Mouse (Mus musculus) liver, embryonic 13.5 days (tissue): ENCODE measurements around the gene Nkiras1. TPM values are rescaled to one million over a fixed set of nuclear protein-coding genes. Genes with fewer than 3 reads are reported as not detected.

Source experiments
- ATAC-seq: fragments of 200-750 bp; cut with Nextera tagmentation; 2 replicates; pipeline ENCODE4 v1.8.0; 2017; ENCODE audit warnings: low read depth, mild to moderate bottlenecking, moderate number of reproducible peaks, moderate library complexity
- DNase-seq: peaks from one replicate; pipeline ENCODE4 v3.0.0; 2022
- H3K27ac ChIP-seq: fragments of 300-500 bp; sonication (generic); 2 replicates; pipeline ENCODE4 v1.5.1; 2015; ENCODE audit warnings: moderate library complexity, mild to moderate bottlenecking, inconsistent platforms
- H3K27me3 ChIP-seq: fragments of 300-500 bp; sonication (generic); 2 replicates; pipeline ENCODE4 v1.6.1; 2015; ENCODE audit warnings: mild to moderate bottlenecking, inconsistent platforms
- H3K36me3 ChIP-seq: fragments of 300-500 bp; sonication (generic); 2 replicates; pipeline ENCODE4 v1.6.1; 2015; ENCODE audit warnings: mild to moderate bottlenecking, inconsistent platforms
- H3K4me1 ChIP-seq: fragments of 300-500 bp; sonication (generic); replicated peaks from 2 replicates; pipeline ENCODE4 v1.6.1; 2015; ENCODE audit warnings: inconsistent platforms
- H3K4me2 ChIP-seq: fragments of 300-500 bp; sonication (generic); 2 replicates; pipeline ENCODE4 v1.6.1; 2015; ENCODE audit warnings: inconsistent platforms, mild to moderate bottlenecking, moderate library complexity
- H3K4me3 ChIP-seq: fragments of 300-500 bp; sonication (generic); replicated peaks from 2 replicates; pipeline ENCODE4 v1.5.1; 2015; ENCODE audit warnings: mild to moderate bottlenecking, inconsistent platforms
- H3K9ac ChIP-seq: fragments of 300-500 bp; sonication (generic); 2 replicates; pipeline ENCODE4 v1.6.1; 2015; ENCODE audit warnings: mild to moderate bottlenecking, inconsistent platforms
- H3K9me3 ChIP-seq: fragments of 300-500 bp; sonication (generic); replicated peaks from 2 replicates; pipeline ENCODE4 v1.6.1; 2016; ENCODE audit warnings: inconsistent platforms
- WGBS: fragments of 180-500 bp; shearing (Covaris S2); methylation state at CpG from one replicate; pipeline ENCODE4 v1.1.7; 2015; ENCODE audit not compliant: insufficient replicate concordance; 5-methylcytosine and 5-hydroxymethylcytosine counted together
- polyA plus RNA-seq: library from polyadenylated mRNA; unstranded; fragments of >200 nt; fragmentation: Nextera tagmentation; extraction: Ambion mirVana; gene quantifications from 2 replicates; pipeline ENCODE4 v1.2.1, GENCODE M21; 2015

Gene Nkiras1
- polyA plus RNA-seq, 1 experiment from 2014 or later: 10.0 TPM

- 76% methylated on average over 2 of the region's 2 CpGs for WGBS
- no peak overlapping the region for H3K27ac ChIP-seq
- no peaks in the 10 kb centered on the region for H3K4me1 ChIP-seq
- no peak overlapping the region for H3K4me3 ChIP-seq
- no peak overlapping the region for H3K9ac ChIP-seq
- no peak overlapping the region for H3K4me2 ChIP-seq
- DNase-seq (no peak), ATAC-seq (no peak)
- no peaks in the 10 kb centered on the region for H3K27me3 ChIP-seq
- H3K9me3 ChIP-seq: no peaks in the 10 kb centered on the region
- peaks cover 20% of the 10 kb centered on the region for H3K36me3 ChIP-seq
Observed at GRCm38 (mm10) chr14:18284581-18284980, 13.6 kb downstream of the Nkiras1 start.

DNA sequence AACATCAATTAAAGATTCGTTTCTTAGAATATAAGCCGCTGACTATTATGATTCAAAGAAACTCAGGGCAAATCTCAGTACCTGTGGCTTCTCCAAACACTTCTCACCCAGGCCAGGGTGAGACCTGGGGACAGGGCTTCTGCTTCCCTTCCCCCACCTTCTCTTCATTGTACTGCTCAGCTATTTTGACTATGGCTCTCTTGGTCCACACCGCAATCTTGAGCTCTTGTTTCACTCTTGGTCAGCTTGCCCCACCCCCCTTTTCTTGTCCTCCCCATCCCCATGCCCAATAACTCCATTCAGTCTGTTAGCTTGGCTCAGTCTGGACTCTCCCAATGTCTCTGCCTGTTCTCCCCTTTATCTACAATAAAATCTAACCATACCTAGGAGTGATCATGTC is 14.5 kb downstream of the Nkiras1 start:
- H3K27ac ChIP-seq: no peak overlapping the region
- H3K9me3 ChIP-seq: no peaks in the 10 kb centered on the region
- DNase-seq (no peak), ATAC-seq (no peak)
- no peaks in the 10 kb centered on the region for H3K27me3 ChIP-seq
- no peak overlapping the region for H3K4me2 ChIP-seq
- H3K4me1 ChIP-seq: no peaks in the 10 kb centered on the region
- no peak overlapping the region for H3K9ac ChIP-seq
- peaks cover 12% of the 10 kb centered on the region for H3K36me3 ChIP-seq
- H3K4me3 ChIP-seq: no peak overlapping the region
- 84% methylated on average over 3 of the region's 3 CpGs for WGBS

- Histone ChIP-seq H3K9me3 (no peaks in the 10 kb centered on the region), H3K4me3 (no peak overlapping the region)
- 74% methylated on average over 2 of the region's 2 CpGs for WGBS
Observed at GRCm38 (mm10) chr14:18286441-18286840, 15.5 kb downstream of the Nkiras1 start.

GRCm38 (mm10) chr14:18287391-18287790 is 16.5 kb downstream of the Nkiras1 start:
- DNase-seq: no peak

More at GRCm38 (mm10) chr14:18286441-18286840, 15.5 kb downstream of the Nkiras1 start:
- no peak for ATAC-seq
- H3K27me3 ChIP-seq: no peaks in the 10 kb centered on the region
- H3K27ac ChIP-seq: no peak overlapping the region
- no peak for DNase-seq
- H3K4me1 ChIP-seq: no peaks in the 10 kb centered on the region
- H3K4me2 ChIP-seq: no peak overlapping the region
- H3K36me3 ChIP-seq: peaks cover 9% of the 10 kb centered on the region
- no peak overlapping the region for H3K9ac ChIP-seq

GRCm38 (mm10) chr14:18292111-18292510 is 21.2 kb downstream of the Nkiras1 start:
- whole genome bisulfite sequencing: 54% methylated on average over 3 of the region's 3 CpGs
- Histone ChIP-seq H3K27ac (no peak overlapping the region), H3K9ac (no peak overlapping the region), H3K4me2 (no peak overlapping the region), H3K36me3 (no peaks in the 10 kb centered on the region), H3K4me3 (no peak overlapping the region), H3K4me1 (0 out of 2 replicates have a peak, but pooled peaks cover 5% of the 10 kb centered on the region), H3K27me3 (no peaks in the 10 kb centered on the region), H3K9me3 (no peaks in the 10 kb centered on the region)
- ATAC-seq (no peak), DNase-seq (no peak)

More at GRCm38 (mm10) chr14:18287391-18287790, 16.5 kb downstream of the Nkiras1 start:
- H3K4me1 ChIP-seq: no peaks in the 10 kb centered on the region
- no peaks in the 10 kb centered on the region for H3K9me3 ChIP-seq
- no peaks in the 10 kb centered on the region for H3K27me3 ChIP-seq
- H3K36me3 ChIP-seq: no peaks in the 10 kb centered on the region
- H3K9ac ChIP-seq: no peak overlapping the region
- H3K4me2 ChIP-seq: no peak overlapping the region
- 63% methylated on average over 2 of the region's 2 CpGs for WGBS
- no peak for ATAC-seq
- H3K4me3 ChIP-seq: no peak overlapping the region
- no peak overlapping the region for H3K27ac ChIP-seq

DNA sequence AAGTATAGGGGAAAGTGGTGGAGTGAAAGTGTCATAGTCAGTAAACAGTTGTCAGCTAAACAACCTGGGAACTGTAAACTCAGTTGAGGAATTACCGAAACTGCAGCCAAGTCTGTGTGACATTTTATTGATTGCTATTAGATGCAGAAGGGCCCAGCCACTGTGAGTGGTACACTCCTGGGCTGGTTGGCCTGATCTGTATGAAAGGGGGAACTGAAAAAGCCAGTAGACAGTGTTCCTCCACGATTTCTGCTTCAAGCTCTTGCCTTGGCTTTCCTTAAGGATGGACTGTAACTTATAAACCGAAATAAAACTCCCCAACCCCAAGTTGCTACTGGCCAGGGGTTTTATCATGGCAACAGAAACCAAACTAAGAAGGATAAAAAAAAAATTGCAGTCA is 21.6 kb downstream of the Nkiras1 start:
- Histone ChIP-seq H3K9me3 (no peaks in the 10 kb centered on the region), H3K27ac (no peak overlapping the region), H3K4me1 (0 out of 2 replicates have a peak, but pooled peaks cover 6% of the 10 kb centered on the region), H3K36me3 (no peaks in the 10 kb centered on the region), H3K4me2 (no peak overlapping the region), H3K4me3 (no peak overlapping the region), H3K27me3 (no peaks in the 10 kb centered on the region), H3K9ac (no peak overlapping the region)
- DNase-seq (no peak), ATAC-seq (no peak)
- WGBS: 67% methylated on average over 3 of the region's 3 CpGs

- no peak overlapping the region for H3K9ac ChIP-seq
- H3K27ac ChIP-seq: no peak overlapping the region
- H3K27me3 ChIP-seq: no peaks in the 10 kb centered on the region
- no peak overlapping the region for H3K4me2 ChIP-seq
- WGBS: 52% methylated on average over 2 of the region's 2 CpGs
- ATAC-seq (no peak), DNase-seq (no peak)
- H3K4me1 ChIP-seq: 0 out of 2 replicates have a peak, but pooled peaks cover 8% of the 10 kb centered on the region
- H3K9me3 ChIP-seq: no peaks in the 10 kb centered on the region
- no peaks in the 10 kb centered on the region for H3K36me3 ChIP-seq
- no peak overlapping the region for H3K4me3 ChIP-seq
Observed at GRCm38 (mm10) chr14:18297441-18297840, 26.5 kb downstream of the Nkiras1 start.

DNA sequence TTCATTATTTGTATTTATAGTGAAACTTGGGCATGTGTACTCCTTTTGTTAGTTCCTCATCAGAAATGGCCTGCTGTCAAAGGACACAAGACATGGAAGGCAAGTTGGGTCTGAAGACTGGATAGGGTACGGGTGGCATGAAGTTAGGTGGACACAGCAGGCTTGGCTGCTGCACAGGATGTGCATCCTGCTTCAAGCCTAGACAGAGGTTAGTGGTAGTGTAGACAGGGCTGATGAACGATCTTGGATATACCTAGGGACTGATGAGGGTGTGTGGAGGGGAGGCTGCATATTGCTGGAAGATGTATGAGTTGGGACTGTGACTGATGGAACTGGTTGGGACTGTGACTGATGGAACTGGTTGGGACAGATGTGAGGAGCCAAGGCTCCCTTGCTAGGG is 27.9 kb downstream of the Nkiras1 start:
- WGBS: 69% methylated on average over 2 of the region's 2 CpGs
- no peaks in the 10 kb centered on the region for H3K9me3 ChIP-seq
- DNase-seq (no peak), ATAC-seq (no peak)
- H3K4me3 ChIP-seq: no peak overlapping the region
- no peaks in the 10 kb centered on the region for H3K27me3 ChIP-seq
- H3K9ac ChIP-seq: no peak overlapping the region
- H3K4me2 ChIP-seq: no peak overlapping the region
- no peaks in the 10 kb centered on the region for H3K36me3 ChIP-seq
- 0 out of 2 replicates have a peak, but pooled peaks cover 8% of the 10 kb centered on the region for H3K4me1 ChIP-seq
- no peak overlapping the region for H3K27ac ChIP-seq

GRCm38 (mm10) chr14:18300676-18301075 is 29.7 kb downstream of the Nkiras1 start:
- no peak overlapping the region for H3K4me2 ChIP-seq
- no peaks in the 10 kb centered on the region for H3K36me3 ChIP-seq
- DNase-seq: no peak
- no peak for ATAC-seq
- H3K9ac ChIP-seq: no peak overlapping the region
- WGBS: 72% methylated on average over 2 of the region's 2 CpGs
- no peak overlapping the region for H3K27ac ChIP-seq
- no peaks in the 10 kb centered on the region for H3K27me3 ChIP-seq
- 0 out of 2 replicates have a peak, but pooled peaks cover 4% of the 10 kb centered on the region for H3K4me1 ChIP-seq
- no peaks in the 10 kb centered on the region for H3K9me3 ChIP-seq
- H3K4me3 ChIP-seq: no peak overlapping the region

- Histone ChIP-seq H3K27me3 (no peaks in the 10 kb centered on the region), H3K4me1 (0 out of 2 replicates have a peak, but pooled peaks cover 4% of the 10 kb centered on the region), H3K4me3 (no peak overlapping the region), H3K9ac (no peak overlapping the region), H3K4me2 (no peak overlapping the region), H3K36me3 (no peaks in the 10 kb centered on the region), H3K9me3 (no peaks in the 10 kb centered on the region), H3K27ac (no peak overlapping the region)
- WGBS: 39% methylated on average over 3 of the region's 3 CpGs
- ATAC-seq: no peak
- no peak for DNase-seq
Observed at GRCm38 (mm10) chr14:18301591-18301990, 30.7 kb downstream of the Nkiras1 start.

- no peak overlapping the region for H3K27ac ChIP-seq
- DNase-seq (no peak), ATAC-seq (no peak)
- no peak overlapping the region for H3K4me3 ChIP-seq
- H3K36me3 ChIP-seq: no peaks in the 10 kb centered on the region
- 57% methylated on average over 3 of the region's 3 CpGs for WGBS
- no peaks in the 10 kb centered on the region for H3K9me3 ChIP-seq
- H3K9ac ChIP-seq: no peak overlapping the region
- H3K4me1 ChIP-seq: 0 out of 2 replicates have a peak, but pooled peaks cover under 1% of the 10 kb centered on the region
- H3K27me3 ChIP-seq: no peaks in the 10 kb centered on the region
- no peak overlapping the region for H3K4me2 ChIP-seq
Observed at GRCm38 (mm10) chr14:18302750-18303149, 31.8 kb downstream of the Nkiras1 start.

GRCm38 (mm10) chr14:18303262-18303661 is 32.3 kb downstream of the Nkiras1 start:
- Histone ChIP-seq H3K27ac (no peak overlapping the region), H3K27me3 (no peaks in the 10 kb centered on the region), H3K4me3 (no peak overlapping the region), H3K9me3 (no peaks in the 10 kb centered on the region), H3K4me1 (no peaks in the 10 kb centered on the region), H3K4me2 (no peak overlapping the region), H3K9ac (no peak overlapping the region), H3K36me3 (no peaks in the 10 kb centered on the region)
- 64% methylated on average over 4 of the region's 4 CpGs for whole genome bisulfite sequencing
- DNase-seq (no peak), ATAC-seq (no peak)
